In the genomic region with DNA sequence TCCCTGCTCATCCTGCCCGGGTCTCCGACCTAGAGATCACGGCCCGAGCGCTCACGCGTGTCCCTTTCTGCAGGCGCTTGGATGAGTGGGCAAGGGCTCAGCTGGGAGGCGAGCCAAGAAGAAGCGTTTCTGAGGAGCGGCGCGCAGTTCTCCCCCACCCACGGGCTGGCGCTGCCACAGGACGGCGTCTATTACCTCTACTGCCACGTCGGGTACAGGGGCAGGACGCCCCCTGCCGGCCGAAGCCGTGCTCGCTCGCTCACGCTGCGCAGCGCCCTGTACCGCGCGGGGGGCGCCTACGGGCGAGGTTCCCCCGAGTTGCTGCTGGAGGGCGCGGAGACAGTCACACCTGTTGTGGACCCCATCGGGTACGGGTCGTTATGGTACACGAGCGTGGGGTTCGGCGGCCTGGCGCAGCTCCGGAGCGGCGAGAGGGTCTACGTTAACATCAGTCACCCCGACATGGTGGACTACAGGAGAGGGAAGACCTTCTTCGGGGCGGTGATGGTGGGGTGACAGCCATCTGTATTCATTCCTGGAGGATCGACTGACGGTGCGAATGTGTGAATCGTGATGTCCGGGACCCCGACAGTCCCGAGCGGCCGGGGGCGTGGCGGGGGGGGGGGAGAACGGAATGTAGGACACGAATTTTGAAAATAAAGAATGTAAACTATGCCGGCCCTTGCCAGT, we compare ENCODE assay signal across 8 mouse cellular contexts. TPM values are rescaled to one million over a fixed set of nuclear protein-coding genes. Genes with fewer than 3 reads are reported as not detected.
A peak's percentile ranks its signal among the peaks of the same experiment; 100 is the strongest.
DNase-seq lines count a peak whose midpoint lies in the region; ATAC-seq and TF ChIP-seq lines count a peak whose summit lies in the region.

No protein-coding gene starts in this region.

- H3K27me3 ChIP-seq in forebrain, postnatal 0 days (ENCODE audit: insufficient read depth, low read length): peaks cover 12% of the 10 kb centered on the region
- peaks cover 73% of the 10 kb centered on the region for H3K27me3 ChIP-seq in hindbrain, embryonic 10.5 days (ENCODE audit: insufficient read depth, poor library complexity, severe bottlenecking)

- TF ChIP-seq CTCF in forebrain, postnatal 0 days (IDR thresholded peaks at IDR 0.05; ENCODE audit: low read depth): peak; percentile 93

- peak; percentile 96 for ATAC-seq in forebrain, postnatal 0 days

- H3K4me3 ChIP-seq in forebrain, postnatal 0 days (ENCODE audit: low read depth, low read length): peak overlapping the region; percentile 38
- peak overlapping the region; percentile 56 for H3K4me3 ChIP-seq in hindbrain, embryonic 10.5 days

- peak overlapping the region; percentile 23 for H3K9ac ChIP-seq in forebrain, postnatal 0 days

- peak; percentile 69 for DNase-seq in ES-CJ7 (ENCODE audit: low read depth, low spot score)
- DNase-seq in cerebellum, adult 18-20 months: peak; percentile 49 to 66
- peak; percentile 80 for DNase-seq in forebrain, postnatal 0 days
- peak; percentile 77 for DNase-seq in hindbrain, embryonic 10.5 days (ENCODE audit: low spot score)
- peak; percentile 78 to 82 for DNase-seq in layer of hippocampus, postnatal 25 days (ENCODE audit: extremely low spot score in 1 of 2, low spot score in 1 of 2)
- DNase-seq in lung, postnatal 14 days: peak; percentile 90
- DNase-seq in ovary, postnatal 36 days (ENCODE audit: low spot score): peak; percentile 81
- DNase-seq in thymus, postnatal 25 days: peak; percentile 98

- peak overlapping the region; percentile 64 for H3K4me2 ChIP-seq in forebrain, postnatal 0 days (ENCODE audit: low read depth)

- WGBS in forebrain, postnatal 0 days: 3% methylated on average over 66 of the region's 66 CpGs
- 2% methylated on average over 66 of the region's 66 CpGs for WGBS in hindbrain, embryonic 10.5 days

- no peak overlapping the region for H3K27ac ChIP-seq in forebrain, postnatal 0 days (ENCODE audit: low read depth, low read length)
- H3K27ac ChIP-seq in hindbrain, embryonic 10.5 days: peak overlapping the region; percentile 50; the same call in 1 of the 2 replicates

- 0 out of 2 replicates have a peak, but pooled peaks cover 10% of the 10 kb centered on the region for H3K4me1 ChIP-seq in forebrain, postnatal 0 days (ENCODE audit: insufficient read depth)
- H3K4me1 ChIP-seq in hindbrain, embryonic 10.5 days (replicated peaks): peaks cover 26% of the 10 kb centered on the region

- no peaks in the 10 kb centered on the region for H3K9me3 ChIP-seq in forebrain, postnatal 0 days (ENCODE audit: low read length)
- H3K9me3 ChIP-seq in hindbrain, embryonic 10.5 days: no peaks in the 10 kb centered on the region

- no peaks in the 10 kb centered on the region for H3K36me3 ChIP-seq in forebrain, postnatal 0 days (ENCODE audit: insufficient read depth)
- H3K36me3 ChIP-seq in hindbrain, embryonic 10.5 days: no peaks in the 10 kb centered on the region

RNA-seq across cellular contexts. Expression of a gene that starts 1.5 kb away (rescaled TPM):
- total RNA-seq in forebrain, postnatal 0 days (2014; rRNA removed): 0.76 and 1.1 TPM in 2 replicates
- 0.64 and 1.1 TPM in 2 replicates for polyA plus RNA-seq in forebrain, postnatal 0 days (2015; fragmentation: Nextera tagmentation; extraction: Ambion mirVana)
- 0.17 and 0.19 TPM in 2 replicates for polyA plus RNA-seq in hindbrain, embryonic 10.5 days (2016; fragmentation: Nextera tagmentation; extraction: Ambion mirVana)
- under 1 TPM; 0.42 to 0.54 TPM for total RNA-seq in layer of hippocampus, postnatal 25 days (2021)

RNA-seq across cellular contexts. Expression of a gene that starts 6.0 kb away (rescaled TPM):
- 0.71 TPM in 1 of 2 replicates, not detected in the other for total RNA-seq in forebrain, postnatal 0 days (2014; rRNA removed)
- 0.09 TPM in 1 of 2 replicates, not detected in the other for polyA plus RNA-seq in forebrain, postnatal 0 days (2015; fragmentation: Nextera tagmentation; extraction: Ambion mirVana)
- not detected in 2 replicates for polyA plus RNA-seq in hindbrain, embryonic 10.5 days (2016; fragmentation: Nextera tagmentation; extraction: Ambion mirVana)
- total RNA-seq in layer of hippocampus, postnatal 25 days (2021): not detected

RNA-seq across cellular contexts. Expression of a gene that starts 7.5 kb away (rescaled TPM):
- total RNA-seq in forebrain, postnatal 0 days (2014; rRNA removed): 15.7 and 17.4 TPM in 2 replicates
- polyA plus RNA-seq in forebrain, postnatal 0 days (2015; fragmentation: Nextera tagmentation; extraction: Ambion mirVana): 11.4 and 12.7 TPM in 2 replicates
- polyA plus RNA-seq in hindbrain, embryonic 10.5 days (2016; fragmentation: Nextera tagmentation; extraction: Ambion mirVana): 4.8 and 11.9 TPM in 2 replicates
- 1 to 10 TPM; 8.1 to 8.9 TPM for total RNA-seq in layer of hippocampus, postnatal 25 days (2021)

RNA-seq across cellular contexts. Expression of a gene that starts 9.4 kb away (rescaled TPM):
- 0.38 TPM in 1 of 2 replicates, not detected in the other for total RNA-seq in forebrain, postnatal 0 days (2014; rRNA removed)
- 0.50 and 0.80 TPM in 2 replicates for polyA plus RNA-seq in forebrain, postnatal 0 days (2015; fragmentation: Nextera tagmentation; extraction: Ambion mirVana)
- not detected in 2 replicates for polyA plus RNA-seq in hindbrain, embryonic 10.5 days (2016; fragmentation: Nextera tagmentation; extraction: Ambion mirVana)
- total RNA-seq in layer of hippocampus, postnatal 25 days (2021): under 1 TPM in 1 of 2 experiments, not detected in 1; 0.20 TPM

RNA-seq across cellular contexts. Expression of a gene that starts 19.9 kb away (rescaled TPM):
- 1.9 and 3.6 TPM in 2 replicates for total RNA-seq in forebrain, postnatal 0 days (2014; rRNA removed)
- polyA plus RNA-seq in forebrain, postnatal 0 days (2015; fragmentation: Nextera tagmentation; extraction: Ambion mirVana): 8.4 and 10.0 TPM in 2 replicates
- polyA plus RNA-seq in hindbrain, embryonic 10.5 days (2016; fragmentation: Nextera tagmentation; extraction: Ambion mirVana): 4.2 and 6.5 TPM in 2 replicates
- 10 to 100 TPM; 10.4 to 10.8 TPM for total RNA-seq in layer of hippocampus, postnatal 25 days (2021)
